Mouse (Mus musculus) kidney, embryonic 15.5 days (tissue): ENCODE measurements around the gene Gemin7. TPM values are rescaled to one million over a fixed set of nuclear protein-coding genes. Genes with fewer than 3 reads are reported as not detected.

Experiments used
- ATAC-seq: fragments of 200-750 bp; cut with Nextera tagmentation; replicated peaks from 2 replicates; pipeline ENCODE4 v1.8.0; 2017; ENCODE audit warnings: moderate TSS enrichment; ENCODE audit not compliant: low FRiP score
- H3K27ac ChIP-seq: fragments of 300-500 bp; sonication (generic); 2 replicates; pipeline ENCODE4 v1.5.1; 2015; ENCODE audit warnings: mild to moderate bottlenecking, inconsistent platforms
- H3K27me3 ChIP-seq: fragments of 300-500 bp; sonication (generic); 2 replicates; pipeline ENCODE4 v1.6.1; 2015; ENCODE audit warnings: inconsistent platforms
- H3K36me3 ChIP-seq: fragments of 300-500 bp; sonication (generic); 2 replicates; pipeline ENCODE4 v1.6.1; 2015; ENCODE audit warnings: inconsistent platforms
- H3K4me1 ChIP-seq: fragments of 300-500 bp; sonication (generic); 2 replicates; pipeline ENCODE4 v1.6.1; 2015; ENCODE audit warnings: inconsistent platforms
- H3K4me2 ChIP-seq: fragments of 300-500 bp; sonication (generic); 2 replicates; pipeline ENCODE4 v1.6.1; 2015; ENCODE audit warnings: moderate library complexity, mild to moderate bottlenecking, inconsistent platforms
- H3K4me3 ChIP-seq: fragments of 300-500 bp; sonication (generic); replicated peaks from 2 replicates; pipeline ENCODE4 v1.5.1; 2015; ENCODE audit warnings: mild to moderate bottlenecking, inconsistent platforms
- H3K9ac ChIP-seq: fragments of 300-500 bp; sonication (generic); 2 replicates; pipeline ENCODE4 v1.6.1; 2015; ENCODE audit warnings: mild to moderate bottlenecking, inconsistent platforms
- H3K9me3 ChIP-seq: fragments of 300-500 bp; sonication (generic); replicated peaks from 2 replicates; pipeline ENCODE4 v1.6.1; 2016; ENCODE audit warnings: inconsistent platforms
- WGBS: fragments of 180-500 bp; shearing (Covaris S2); methylation state at CpG from one replicate; pipeline ENCODE4 v1.1.7; 2015; ENCODE audit warnings: mixed read lengths; 5-methylcytosine and 5-hydroxymethylcytosine counted together
- polyA plus RNA-seq: library from polyadenylated mRNA; unstranded; fragments of >200 nt; fragmentation: Nextera tagmentation; extraction: Ambion mirVana; gene quantifications from 2 replicates; pipeline ENCODE4 v1.2.1, GENCODE M21; 2015

Gene Gemin7
- polyA plus RNA-seq, 1 experiment from 2014 or later: 161 TPM

DNA sequence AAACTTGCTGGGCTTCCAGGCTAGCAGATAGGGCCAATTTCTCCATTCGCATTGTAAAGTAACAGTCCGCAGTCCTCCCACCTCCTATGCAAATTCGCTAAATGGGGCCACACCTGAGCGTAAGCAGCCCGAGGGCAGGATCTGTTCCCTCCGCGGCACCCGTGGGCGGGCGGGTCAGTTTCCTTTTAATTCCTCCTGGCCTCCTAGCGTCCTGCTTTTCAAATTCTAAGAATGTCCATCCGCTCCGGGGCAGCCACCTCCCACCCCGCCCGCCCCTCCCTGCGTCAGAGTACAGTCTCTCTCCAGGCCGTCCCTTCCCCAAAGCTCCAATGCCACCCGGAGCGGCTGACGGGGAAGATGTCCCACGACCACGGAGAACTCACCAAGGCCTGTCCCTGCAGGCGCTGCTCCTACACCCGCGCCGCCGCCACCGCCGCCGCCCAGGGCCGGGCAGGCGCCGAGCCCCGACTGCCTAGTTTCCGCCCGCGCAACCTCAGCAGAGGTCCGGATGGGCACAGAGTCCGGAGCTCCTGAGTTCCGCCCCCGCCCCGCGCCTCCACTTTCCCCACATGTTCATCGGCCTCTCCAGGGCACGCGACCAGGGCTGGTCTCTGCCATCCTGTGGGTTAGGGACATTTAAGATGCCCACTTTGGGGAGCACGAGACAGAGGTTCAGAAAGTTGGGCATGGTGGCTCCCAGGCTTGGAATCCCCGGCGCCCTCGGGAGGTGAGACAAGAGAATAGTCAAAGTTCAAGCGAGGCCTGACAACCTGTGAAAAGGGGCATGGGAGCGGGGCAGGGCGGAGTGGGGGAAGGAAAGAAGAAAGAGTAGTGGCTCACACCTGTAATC lies 4.2 kb downstream of the Gemin7 start:
- 1% methylated on average over 53 of the region's 53 CpGs for WGBS
- peak overlapping the region; percentile 74 for H3K4me2 ChIP-seq
- H3K27ac ChIP-seq: peak overlapping the region; percentile 94
- peak overlapping the region; percentile 75 for H3K9ac ChIP-seq
- peaks cover 37% of the 10 kb centered on the region for H3K4me1 ChIP-seq
- H3K4me3 ChIP-seq: peak overlapping the region; percentile 75
- H3K9me3 ChIP-seq: no peaks in the 10 kb centered on the region
- ATAC-seq: peak; percentile 80
- H3K27me3 ChIP-seq: peaks cover 35% of the 10 kb centered on the region
- peaks cover 26% of the 10 kb centered on the region for H3K36me3 ChIP-seq

DNA sequence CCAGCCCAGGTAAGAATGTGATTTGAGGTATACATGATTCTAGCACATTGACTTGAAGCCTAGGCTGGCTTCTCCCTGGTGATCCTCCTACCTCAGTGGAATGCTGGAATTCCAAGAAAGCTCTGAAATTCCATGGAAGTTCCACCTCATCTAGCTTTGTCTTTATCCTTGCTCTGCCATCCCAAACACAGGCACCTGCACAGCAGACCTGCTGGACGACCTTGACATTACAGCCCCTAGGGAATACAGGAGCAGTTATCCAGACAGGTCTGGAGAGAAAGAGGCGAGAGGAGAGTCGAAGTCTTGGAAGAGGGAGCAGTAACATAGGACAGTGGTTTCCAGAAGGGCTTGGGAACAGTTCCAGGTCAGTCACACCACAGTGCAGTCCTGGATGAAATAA lies 7.7 kb downstream of the Gemin7 start:
- H3K27ac ChIP-seq: no peak overlapping the region
- peaks cover 47% of the 10 kb centered on the region for H3K36me3 ChIP-seq
- peaks cover 2% of the 10 kb centered on the region for H3K27me3 ChIP-seq
- no peak overlapping the region for H3K4me3 ChIP-seq
- no peak overlapping the region for H3K9ac ChIP-seq
- H3K4me1 ChIP-seq: peaks cover 24% of the 10 kb centered on the region
- 75% methylated on average over 3 of the region's 3 CpGs for WGBS
- no peak overlapping the region for H3K4me2 ChIP-seq
- no peaks in the 10 kb centered on the region for H3K9me3 ChIP-seq
- no peak for ATAC-seq

DNA sequence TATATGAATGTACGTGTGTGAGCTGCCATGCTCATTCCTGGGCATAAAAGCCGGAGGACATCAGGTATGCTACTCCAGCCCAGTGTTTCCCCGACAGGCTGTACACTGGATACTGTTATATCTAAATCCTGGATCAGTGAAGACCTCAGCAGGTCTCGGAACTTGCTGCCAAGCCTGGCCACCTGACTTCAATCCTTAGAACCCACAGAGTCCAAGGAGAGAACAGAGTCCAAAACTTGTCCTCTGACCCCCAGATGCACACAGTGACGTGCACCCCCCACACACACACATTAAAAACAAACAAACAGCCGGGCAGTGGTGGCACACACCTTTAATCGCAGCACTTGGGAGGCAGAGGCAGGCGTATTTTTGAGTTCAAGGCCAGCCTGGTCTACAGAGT lies 10.0 kb downstream of the Gemin7 start:
- H3K27ac ChIP-seq: no peak overlapping the region
- no peaks in the 10 kb centered on the region for H3K27me3 ChIP-seq
- H3K4me1 ChIP-seq: peaks cover 26% of the 10 kb centered on the region
- peaks cover 58% of the 10 kb centered on the region for H3K36me3 ChIP-seq
- H3K9me3 ChIP-seq: no peaks in the 10 kb centered on the region
- WGBS: 89% methylated on average over 8 of the region's 8 CpGs
- H3K4me2 ChIP-seq: no peak overlapping the region
- no peak overlapping the region for H3K4me3 ChIP-seq
- no peak for ATAC-seq
- no peak overlapping the region for H3K9ac ChIP-seq

DNA sequence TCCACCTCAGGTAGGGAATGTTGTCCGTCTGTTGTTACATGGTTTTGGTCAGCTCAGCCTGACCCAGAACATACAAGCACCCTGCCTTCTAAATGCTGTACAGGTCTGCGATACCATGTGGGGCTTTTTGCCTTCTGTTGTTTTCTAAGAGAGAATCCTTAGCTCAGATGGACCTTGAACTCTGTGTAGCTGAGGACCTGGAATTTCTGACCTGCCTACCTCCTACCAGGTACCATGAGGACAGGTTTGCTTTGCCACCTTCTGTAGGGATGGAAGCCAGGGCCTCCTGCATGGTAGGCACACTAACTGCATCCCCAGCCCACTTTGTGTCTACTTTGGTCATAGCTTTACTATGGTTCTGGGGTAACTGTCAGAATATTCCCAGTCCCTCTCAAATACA lies 11.6 kb downstream of the Gemin7 start:
- no peak for ATAC-seq
- Histone ChIP-seq H3K27me3 (no peaks in the 10 kb centered on the region), H3K9me3 (no peaks in the 10 kb centered on the region), H3K27ac (no peak overlapping the region), H3K4me2 (no peak overlapping the region), H3K4me1 (peaks cover 18% of the 10 kb centered on the region), H3K9ac (no peak overlapping the region), H3K4me3 (no peak overlapping the region), H3K36me3 (peaks cover 57% of the 10 kb centered on the region)
- WGBS: 92% methylated on average over 2 of the region's 2 CpGs

DNA sequence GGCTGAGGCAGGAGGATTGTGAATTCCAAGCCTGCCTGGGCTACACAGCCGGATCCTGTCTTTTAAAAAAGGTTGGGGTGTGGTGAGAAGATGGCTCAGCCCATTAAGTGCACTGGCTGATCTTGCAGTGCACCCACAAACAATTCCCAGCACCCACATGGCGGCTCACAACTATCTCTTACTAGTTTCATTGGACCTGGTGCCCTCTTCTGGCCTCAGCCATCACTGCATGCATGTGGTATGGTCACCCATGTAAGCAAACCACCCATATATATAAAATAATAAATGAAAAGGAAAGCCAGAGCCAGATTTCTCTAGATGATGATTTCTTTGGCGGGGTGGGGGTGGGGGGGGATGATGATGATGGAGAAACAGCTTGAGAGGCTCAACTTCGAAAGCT lies 12.9 kb downstream of the Gemin7 start:
- Histone ChIP-seq H3K9me3 (no peaks in the 10 kb centered on the region), H3K27ac (no peak overlapping the region), H3K27me3 (no peaks in the 10 kb centered on the region), H3K36me3 (peaks cover 43% of the 10 kb centered on the region), H3K4me2 (no peak overlapping the region), H3K4me3 (no peak overlapping the region), H3K4me1 (peaks cover 32% of the 10 kb centered on the region), H3K9ac (no peak overlapping the region)
- no peak for ATAC-seq
- 85% methylated on average over 4 of the region's 4 CpGs for WGBS

DNA sequence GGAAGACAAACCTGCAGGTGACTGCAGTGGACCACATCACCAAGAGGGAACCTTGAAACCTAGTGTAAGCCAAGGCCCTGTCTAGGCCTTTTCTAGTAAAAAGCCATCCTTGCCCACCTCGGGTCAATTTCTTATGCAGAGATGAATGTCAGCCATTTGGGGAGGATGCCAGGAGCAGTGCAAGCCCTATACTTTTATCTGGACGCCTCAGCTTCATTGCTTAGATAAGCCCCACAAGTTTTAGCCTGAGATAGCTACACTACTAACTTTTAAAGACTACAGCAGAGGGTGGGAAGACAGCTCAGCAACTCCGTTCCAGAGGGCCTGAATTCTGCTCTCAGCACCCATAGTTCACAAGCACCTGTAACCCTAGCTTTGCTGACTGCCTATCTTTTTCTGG lies 13.5 kb downstream of the Gemin7 start:
- WGBS: 82% methylated on average over 3 of the region's 3 CpGs
- Histone ChIP-seq H3K27me3 (no peaks in the 10 kb centered on the region), H3K27ac (no peak overlapping the region), H3K4me2 (peak overlapping the region; percentile 81; the same call in 1 of the 2 replicates), H3K9ac (no peak overlapping the region), H3K4me1 (peaks cover 37% of the 10 kb centered on the region), H3K4me3 (no peak overlapping the region), H3K36me3 (peaks cover 38% of the 10 kb centered on the region), H3K9me3 (no peaks in the 10 kb centered on the region)
- no peak for ATAC-seq

DNA sequence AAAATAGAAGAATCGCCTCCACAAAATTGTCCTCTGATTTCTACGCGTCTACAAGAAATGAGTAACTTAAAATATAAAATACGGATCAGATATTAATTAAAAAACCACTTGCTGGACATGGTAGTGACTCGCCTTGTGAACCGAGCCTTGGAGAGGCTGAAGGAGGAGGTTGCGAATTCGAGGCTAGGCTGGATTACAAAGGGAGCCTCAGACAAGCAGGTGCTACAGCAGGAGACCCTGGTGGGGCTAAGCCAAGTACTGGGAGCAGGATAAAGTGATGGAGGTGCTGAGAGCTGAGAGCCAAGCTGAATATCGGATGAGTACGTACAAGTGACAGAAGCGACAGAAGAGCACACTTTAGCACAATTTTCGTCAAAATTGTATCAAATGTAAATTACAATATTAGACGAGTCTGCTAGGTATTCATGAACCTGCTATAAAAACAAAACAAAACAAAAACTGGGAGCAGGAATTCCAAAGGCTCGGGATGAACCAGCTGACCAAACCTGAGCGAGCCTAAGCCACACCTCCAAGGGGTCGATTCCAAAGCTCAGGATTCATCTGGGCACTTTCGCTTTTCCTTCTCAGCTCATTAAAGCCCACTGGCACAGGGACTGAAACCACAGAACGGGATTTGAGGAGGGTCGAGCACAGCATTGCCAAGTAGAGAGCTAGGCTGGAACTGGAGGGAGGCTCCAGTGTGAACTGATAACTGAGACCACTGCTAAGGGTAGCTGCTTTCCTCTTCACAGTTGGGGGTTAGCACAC lies 14.6 kb downstream of the Gemin7 start, which contains the start of gene Ppp1r37:
Gene Ppp1r37, minus strand, starts transcription at position 434 of the 768 bp plus-strand sequence.
- Histone ChIP-seq H3K9ac (peak within 1 kb of the TSS; percentile 88), H3K4me2 (peak within 1 kb of the TSS; percentile 81), H3K27ac (peak within 1 kb of the TSS; percentile 95), H3K27me3 (no peaks in the 10 kb centered on the region), H3K9me3 (no peaks in the 10 kb centered on the region), H3K36me3 (peaks cover 38% of the 10 kb centered on the region), H3K4me3 (peak within 1 kb of the TSS; percentile 94), H3K4me1 (peaks cover 47% of the 10 kb centered on the region)
- WGBS: 2% methylated on average over 19 of the region's 19 CpGs
- no peak; the same call in 1 of the 2 replicates for ATAC-seq

DNA sequence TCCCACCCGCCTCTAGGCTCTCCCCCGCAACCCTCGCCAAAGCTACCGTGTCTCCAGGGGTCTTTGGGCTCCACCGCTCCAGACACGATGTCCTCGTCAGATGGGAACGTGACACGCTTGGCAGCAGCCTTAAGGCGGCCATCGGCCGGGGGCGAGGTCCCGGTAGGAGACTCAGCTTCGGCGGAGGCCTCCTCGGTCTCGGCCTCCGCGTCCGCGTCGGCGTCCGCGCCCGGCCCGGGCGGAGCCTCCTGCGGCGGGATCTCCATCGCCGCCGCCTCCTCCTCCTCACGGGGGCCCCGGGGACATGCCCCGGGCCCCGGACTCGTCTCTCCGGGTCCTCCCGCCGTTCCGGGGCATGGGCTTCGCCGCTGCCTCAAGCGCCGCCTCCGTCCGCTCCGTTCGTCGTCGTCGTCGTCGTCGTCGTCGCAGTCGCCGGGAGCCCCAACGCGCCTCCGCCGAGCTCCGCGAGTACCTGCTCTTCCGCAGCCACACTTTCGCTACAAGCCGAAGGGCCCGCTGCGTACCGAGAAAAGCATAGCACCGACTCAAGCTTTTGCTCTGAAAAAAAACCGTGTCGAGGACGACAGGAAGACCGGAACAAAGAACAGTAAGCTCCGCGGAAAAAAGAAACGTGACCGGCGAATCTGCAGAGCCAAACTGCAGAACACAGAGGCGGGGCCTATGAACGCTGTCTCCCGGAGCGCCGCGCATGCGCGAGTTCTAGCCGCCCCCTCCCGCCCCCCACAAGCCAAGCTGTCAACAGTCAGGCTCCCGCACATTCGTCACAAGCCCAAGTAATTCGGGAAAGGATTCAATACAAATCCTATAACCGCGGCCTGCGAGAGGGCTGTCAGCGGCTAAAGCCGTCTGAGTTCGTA lies 15.4 kb downstream of the Gemin7 start:
- under 1% methylated on average over 102 of the region's 102 CpGs for WGBS
- peaks cover 47% of the 10 kb centered on the region for H3K4me1 ChIP-seq
- peak overlapping the region; percentile 94 for H3K4me3 ChIP-seq
- H3K9ac ChIP-seq: peak overlapping the region; percentile 88
- H3K9me3 ChIP-seq: no peaks in the 10 kb centered on the region
- ATAC-seq: peak; percentile 87
- H3K36me3 ChIP-seq: peaks cover 38% of the 10 kb centered on the region
- H3K4me2 ChIP-seq: peak overlapping the region; percentile 81
- H3K27ac ChIP-seq: peak overlapping the region; percentile 95
- no peaks in the 10 kb centered on the region for H3K27me3 ChIP-seq

DNA sequence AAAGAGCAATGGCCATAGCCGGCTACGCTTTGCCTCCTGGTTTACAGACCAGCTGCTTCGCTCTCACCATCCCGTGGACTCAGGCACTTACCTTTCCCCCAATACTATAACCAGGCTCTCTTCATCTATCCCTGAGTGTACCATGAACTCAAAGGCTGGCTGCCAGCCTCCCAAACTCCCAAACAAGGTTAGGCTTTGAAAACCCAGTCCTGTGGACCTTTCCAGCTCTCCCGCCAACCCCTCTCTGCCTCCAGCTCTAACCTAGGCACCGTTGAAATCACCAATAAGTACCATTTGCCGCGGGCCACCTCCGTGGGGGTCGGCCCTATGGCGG lies 16.0 kb downstream of the Gemin7 start:
- H3K4me1 ChIP-seq: peaks cover 47% of the 10 kb centered on the region
- peak overlapping the region; percentile 94 for H3K4me3 ChIP-seq
- H3K36me3 ChIP-seq: peaks cover 37% of the 10 kb centered on the region
- peak overlapping the region; percentile 95 for H3K27ac ChIP-seq
- H3K9ac ChIP-seq: peak overlapping the region; percentile 88
- no peaks in the 10 kb centered on the region for H3K9me3 ChIP-seq
- 1% methylated on average over 11 of the region's 11 CpGs for WGBS
- H3K4me2 ChIP-seq: peak overlapping the region; percentile 81
- ATAC-seq: peak; percentile 9; the same call in 1 of the 2 replicates
- H3K27me3 ChIP-seq: no peaks in the 10 kb centered on the region

DNA sequence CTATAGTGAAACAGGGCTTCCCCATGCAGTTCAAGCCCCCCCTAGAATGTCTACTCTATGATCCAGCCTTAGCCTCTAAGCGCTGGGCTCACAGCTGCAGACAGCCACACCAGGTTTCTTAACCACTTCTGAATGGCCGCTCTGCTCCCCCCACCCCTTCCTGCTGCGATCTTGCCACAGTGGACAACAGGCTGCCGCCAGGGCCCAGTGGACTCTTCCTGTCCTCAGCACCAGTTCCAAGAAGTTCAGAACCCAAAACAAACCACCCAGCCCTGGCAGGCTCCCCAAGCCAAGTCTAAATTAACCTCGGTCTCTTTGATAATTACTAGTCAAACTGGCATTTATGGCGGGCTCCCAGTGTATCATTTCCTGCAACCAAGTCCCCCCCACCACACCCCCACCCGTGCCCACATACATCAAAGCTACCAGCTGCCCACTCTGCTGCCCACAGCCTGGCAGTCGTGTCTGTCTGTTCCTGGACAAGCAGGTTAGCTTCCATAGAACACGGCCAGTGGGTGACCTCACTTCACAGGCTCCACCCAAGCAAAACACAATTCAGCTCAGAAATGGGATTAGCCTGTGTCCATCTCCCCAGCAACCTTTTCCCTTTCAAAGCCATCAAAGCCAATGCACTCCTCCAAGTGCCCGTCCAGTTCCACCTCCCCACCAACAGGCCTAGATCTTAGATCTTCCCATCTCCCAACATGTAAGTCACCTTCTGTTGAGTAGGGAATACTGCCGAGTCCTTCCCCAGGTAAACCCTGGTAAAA lies 16.7 kb downstream of the Gemin7 start:
- Histone ChIP-seq H3K9me3 (no peaks in the 10 kb centered on the region), H3K4me2 (peak overlapping the region; percentile 81), H3K36me3 (peaks cover 35% of the 10 kb centered on the region), H3K27ac (peak overlapping the region; percentile 95; the same call in 1 of the 2 replicates), H3K27me3 (no peaks in the 10 kb centered on the region), H3K4me3 (peak overlapping the region; percentile 94), H3K4me1 (peaks cover 47% of the 10 kb centered on the region), H3K9ac (peak overlapping the region; percentile 88)
- no peak for ATAC-seq
- WGBS: 21% methylated on average over 11 of the region's 11 CpGs

DNA sequence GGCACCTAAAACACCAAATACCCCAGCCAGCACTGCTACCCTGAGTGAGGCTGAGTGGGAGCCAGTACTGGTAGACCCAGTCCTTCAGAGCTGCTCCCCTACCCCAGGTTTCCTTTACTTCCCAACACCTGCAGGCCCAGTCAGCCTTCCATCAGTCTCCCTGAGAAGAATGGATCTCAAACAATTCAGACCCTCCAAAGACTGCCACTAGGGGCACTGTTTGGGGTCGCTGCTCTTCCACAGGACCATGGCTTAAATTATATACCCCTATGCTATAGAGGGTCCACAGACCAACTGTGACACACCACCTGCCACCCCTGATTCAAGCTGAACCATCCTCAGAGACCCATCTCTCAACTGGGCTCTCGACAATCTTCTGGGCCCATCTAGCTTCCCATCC lies 18.4 kb downstream of the Gemin7 start:
- H3K4me1 ChIP-seq: peaks cover 47% of the 10 kb centered on the region
- no peak for ATAC-seq
- H3K9ac ChIP-seq: no peak overlapping the region
- WGBS: 52% methylated on average over 2 of the region's 2 CpGs
- H3K36me3 ChIP-seq: peaks cover 31% of the 10 kb centered on the region
- no peak overlapping the region for H3K4me2 ChIP-seq
- no peaks in the 10 kb centered on the region for H3K9me3 ChIP-seq
- no peaks in the 10 kb centered on the region for H3K27me3 ChIP-seq
- H3K27ac ChIP-seq: no peak overlapping the region
- H3K4me3 ChIP-seq: no peak overlapping the region
